Mouse (Mus musculus): ENCODE measurements around the gene Dguok.

Dguok gene

GRCm38 (mm10) chr6:83499078-83499477, 7.7 kb downstream of the Dguok start:
- in situ Hi-C loops (cut with MseI, MboI) = no loop called here

GRCm38 (mm10) chr6:83496753-83497710, 9.7 kb downstream of the Dguok start:
- in situ Hi-C loops (cut with MseI, MboI) = no loop called here

- in situ Hi-C loops (cut with MseI, MboI) = no loop called here
Observed at GRCm38 (mm10) chr6:83496009-83496752, 10.6 kb downstream of the Dguok start.

- in situ Hi-C loops (cut with MseI, MboI) = no loop called here
Observed at GRCm38 (mm10) chr6:83490622-83491021, 16.1 kb downstream of the Dguok start.

DNA sequence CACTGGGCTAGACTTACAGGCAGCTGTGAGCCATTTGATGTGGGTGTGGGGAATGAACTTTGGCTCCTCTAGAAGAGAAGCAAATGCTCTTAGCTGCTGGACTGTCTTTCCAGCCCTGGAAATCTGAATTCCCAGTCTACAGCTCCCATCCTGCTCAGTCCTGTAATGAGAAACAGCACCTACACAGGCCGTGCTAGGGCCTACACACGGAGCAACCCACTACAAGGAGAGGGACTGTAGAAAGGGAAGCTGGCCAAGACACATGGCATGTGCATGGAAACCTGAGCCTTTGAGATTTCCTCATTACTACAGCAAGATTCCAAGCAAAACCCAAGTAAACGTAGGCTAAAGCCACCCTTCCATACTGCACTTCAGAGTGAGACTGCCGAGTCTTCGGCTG, 18.6 kb downstream of the Dguok start:
- in situ Hi-C loops (cut with MseI, MboI) = no loop called here

GRCm38 (mm10) chr6:83487298-83487697, 19.5 kb downstream of the Dguok start:
- in situ Hi-C loops (cut with MseI, MboI) = no loop called here

DNA sequence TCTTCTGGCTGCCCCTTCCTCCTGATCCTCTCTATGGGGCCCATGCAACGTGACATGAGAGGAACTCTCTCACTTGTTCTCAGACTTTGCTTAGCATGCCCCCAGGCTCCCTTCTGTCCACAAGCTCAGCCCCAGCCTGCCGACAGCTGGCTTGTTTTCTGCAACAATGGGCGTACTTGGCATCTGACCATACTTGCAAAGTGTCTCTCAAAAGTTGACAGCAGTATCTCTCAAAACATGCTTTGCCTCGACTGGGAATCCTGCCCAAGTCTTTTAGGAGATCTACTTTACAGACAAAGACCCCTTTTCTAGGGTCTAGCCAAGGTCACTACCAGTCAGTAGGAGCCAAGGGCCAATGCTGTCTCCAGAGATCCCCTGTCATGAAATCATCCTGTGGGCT, 20.9 kb downstream of the Dguok start:
- in situ Hi-C loops (cut with MseI, MboI) = no loop called here

DNA sequence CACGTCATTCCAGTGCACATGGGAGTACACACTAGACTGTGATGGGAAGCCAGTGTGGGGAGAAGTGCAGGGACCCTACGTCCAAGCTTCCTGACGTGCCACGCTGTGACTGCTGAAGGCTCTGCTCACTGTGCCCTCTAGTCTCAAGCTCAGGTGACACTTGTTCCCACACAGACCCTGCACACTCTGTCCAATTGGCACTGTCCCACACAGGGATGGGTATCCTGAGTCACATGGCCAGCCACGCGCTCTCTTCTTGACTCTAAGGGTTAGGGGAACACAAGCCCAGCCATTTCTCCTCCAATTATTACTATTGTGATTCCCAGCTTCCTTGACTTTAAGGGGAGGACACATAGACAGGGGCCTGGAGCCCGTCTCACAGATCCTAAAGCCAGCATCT, 23.0 kb downstream of the Dguok start:
- in situ Hi-C loops (cut with MseI, MboI) = no loop called here

DNA sequence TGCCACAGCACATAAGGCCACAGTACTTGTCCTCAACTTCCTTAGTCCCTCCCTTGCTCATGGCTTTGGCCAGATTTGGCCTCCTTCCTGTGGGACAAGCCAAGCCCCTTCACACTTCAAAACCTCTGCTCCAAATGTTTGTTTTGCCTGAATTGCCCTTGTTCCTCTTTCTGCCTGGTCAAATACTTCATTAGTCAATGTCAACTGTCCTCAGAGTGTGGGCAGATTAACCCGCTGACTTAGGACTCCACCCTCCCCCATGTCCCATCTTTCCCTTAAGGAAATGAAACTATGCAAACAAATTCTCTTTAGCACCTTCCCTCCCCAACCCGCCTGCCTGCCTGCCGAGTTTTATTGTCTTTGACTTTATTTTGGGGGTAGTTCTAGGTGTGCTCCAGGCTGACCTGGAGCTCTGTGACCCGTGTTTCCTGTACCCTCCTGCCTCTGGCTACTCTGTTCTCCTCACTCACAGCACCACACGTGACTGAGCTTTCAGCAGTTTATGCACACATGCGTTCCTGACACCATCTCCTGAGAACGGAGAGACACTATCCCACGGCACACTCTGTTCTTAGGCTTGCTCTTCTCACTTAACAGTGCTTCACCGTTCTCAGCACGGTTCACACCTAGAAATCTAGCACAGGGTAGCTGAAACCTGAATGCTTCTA, 24.2 kb downstream of the Dguok start:
- in situ Hi-C loops (cut with MseI, MboI) = no loop called here

DNA sequence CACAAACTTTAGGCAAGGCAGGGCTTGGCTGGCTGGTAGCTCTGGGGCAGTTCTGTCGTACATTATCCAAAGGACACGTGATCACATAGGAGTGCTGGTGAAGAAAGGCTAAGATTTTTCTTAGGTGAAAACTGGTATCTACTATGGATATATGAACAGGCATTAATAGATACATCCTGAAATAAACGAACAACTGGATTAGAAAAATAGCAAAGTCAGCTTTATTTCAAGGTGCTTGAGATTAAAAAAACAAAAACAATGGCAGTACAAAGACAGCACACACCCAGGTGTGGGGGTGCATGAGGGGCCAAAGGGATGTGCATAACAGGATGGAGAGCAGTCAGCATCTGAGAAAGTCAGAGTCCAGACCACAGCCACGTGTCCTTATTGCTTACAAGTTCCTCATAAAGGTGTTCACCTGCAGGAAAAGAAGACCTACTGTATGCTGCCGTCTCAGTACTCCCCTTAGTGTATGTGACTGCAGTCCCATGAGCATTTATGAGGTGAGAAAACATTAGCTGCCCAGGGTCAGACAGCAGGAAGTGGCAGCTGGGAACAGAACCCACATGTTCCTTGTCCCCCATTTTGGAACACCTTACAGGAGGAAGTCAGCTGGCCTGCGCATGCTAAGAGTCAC, 26.6 kb downstream of the Dguok start:
- in situ Hi-C loops (cut with MseI, MboI) = no loop called here

- in situ Hi-C loops (cut with MseI, MboI) = no loop called here
Observed at GRCm38 (mm10) chr6:83479193-83479592, 27.6 kb downstream of the Dguok start.

DNA sequence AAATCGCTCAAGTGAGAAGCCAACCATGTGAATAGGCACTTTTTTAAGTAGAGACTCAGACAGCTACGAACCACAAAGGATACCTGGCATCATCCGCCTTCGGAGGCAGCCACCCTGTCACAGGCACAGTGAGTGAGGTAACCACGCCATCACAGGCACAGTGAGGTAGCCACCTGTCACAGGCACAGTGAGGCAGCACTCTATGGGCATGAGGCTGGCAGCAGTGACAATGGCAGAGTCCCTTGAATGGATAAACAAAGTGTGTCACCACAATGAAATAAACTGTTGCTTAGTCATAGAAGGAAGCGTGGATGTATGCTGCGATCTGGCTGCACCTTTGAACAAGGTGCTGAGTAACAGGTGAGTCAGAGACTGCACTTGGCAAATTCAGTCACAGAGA, 28.1 kb downstream of the Dguok start:
- in situ Hi-C loops (cut with MseI, MboI) = no loop called here

GRCm38 (mm10) chr6:83478217-83478616, 28.6 kb downstream of the Dguok start:
- in situ Hi-C loops (cut with MseI, MboI) = no loop called here

DNA sequence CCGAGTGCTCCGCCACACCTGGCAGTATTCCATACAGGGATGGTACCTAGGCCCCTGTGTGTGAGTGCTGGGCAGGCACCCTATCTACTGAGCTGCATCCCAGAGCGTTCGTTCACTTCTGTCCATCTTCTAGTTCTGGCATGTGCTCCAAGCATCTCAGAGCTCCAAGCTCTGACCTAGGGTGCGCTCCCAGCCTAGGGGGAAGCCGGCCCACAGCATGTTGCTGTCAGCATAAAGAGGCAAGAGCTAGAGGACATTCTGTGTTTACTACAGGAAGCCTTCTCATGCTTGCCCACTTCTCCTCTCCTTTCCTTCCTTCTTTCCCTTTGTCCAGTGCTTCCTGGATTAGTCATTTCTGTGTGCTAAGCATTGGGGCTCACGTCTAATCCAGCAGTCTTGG, 31.3 kb downstream of the Dguok start:
- in situ Hi-C loops (cut with MseI, MboI) = no loop called here

GRCm38 (mm10) chr6:83473240-83473639, 33.5 kb downstream of the Dguok start:
- in situ Hi-C loops (cut with MseI, MboI) = no loop called here

- in situ Hi-C loops (cut with MseI, MboI) = no loop called here
Observed at GRCm38 (mm10) chr6:83471739-83472138, 35.0 kb downstream of the Dguok start.

DNA sequence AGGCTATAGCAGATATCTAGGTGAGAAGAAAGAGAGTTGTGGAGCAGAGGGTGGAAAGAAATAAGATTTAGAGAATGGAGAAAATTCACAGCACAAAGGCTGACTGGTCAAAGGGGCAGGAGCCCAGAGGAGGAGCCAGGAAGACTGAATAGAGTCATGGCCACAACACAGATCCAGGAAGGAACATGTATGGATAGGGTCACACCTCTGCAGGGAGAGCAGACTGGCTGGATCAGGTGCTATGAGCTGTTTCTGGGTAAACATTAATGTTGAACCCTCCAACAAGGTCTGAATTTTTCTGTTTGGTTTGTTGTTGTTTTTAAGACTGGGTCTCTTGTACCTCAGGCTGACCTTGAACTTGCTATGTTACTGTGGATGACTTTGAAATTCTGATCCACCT, 42.8 kb downstream of the Dguok start:
- in situ Hi-C loops (cut with MseI, MboI) = no loop called here

- in situ Hi-C loops (cut with MseI, MboI) = no loop called here
Observed at GRCm38 (mm10) chr6:83459034-83459644, 47.6 kb downstream of the Dguok start, which contains the start of gene Tet3. Gene Tet3 (minus strand): TSS chr6:83459084.

- in situ Hi-C loops (cut with MseI, MboI) = no loop called here
Observed at GRCm38 (mm10) chr6:83456984-83457810, 49.6 kb downstream of the Dguok start.

Data from mouse trophoblast stem cell (cell line).